Mouse (Mus musculus): ENCODE results near the gene Ubr3. TPM values are rescaled to one million over a fixed set of nuclear protein-coding genes. Genes with fewer than 3 reads are reported as not detected.

The Ubr3 gene
- polyA plus RNA-seq, 1 experiment = 52.7 TPM

DNA sequence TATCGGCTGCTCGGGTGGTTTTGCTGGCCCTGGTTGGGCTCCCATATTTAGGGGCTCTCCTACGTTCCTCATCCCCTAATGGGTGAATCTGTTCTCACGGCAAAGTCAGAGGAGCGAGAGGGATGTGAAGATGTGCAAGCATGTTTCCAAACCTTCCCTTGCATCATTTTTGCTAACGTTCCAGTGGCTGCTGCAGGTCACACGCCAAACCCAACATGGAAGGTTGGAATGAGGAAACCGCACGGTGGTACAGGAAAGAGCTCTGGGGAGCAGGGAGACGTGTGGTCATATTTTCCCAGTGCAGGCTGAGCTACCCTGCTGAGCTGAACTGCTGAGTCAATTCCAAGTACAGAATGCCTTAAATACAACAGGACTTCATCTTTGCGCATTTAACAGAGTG, 150.8 kb downstream of the Ubr3 start:
- Histone ChIP-seq H3K4me1 (ENCODE audit: control insufficient read depth, insufficient read depth, low read length) (no peaks in the 10 kb centered on the region), H3K4me3 (ENCODE audit: insufficient read depth, low read length) (no peak overlapping the region), H3K27ac (ENCODE audit: insufficient read depth, low read length) (no peak overlapping the region)
- TF ChIP-seq CTCF (IDR thresholded peaks at IDR 0.05; ENCODE audit: borderline replicate concordance, insufficient read depth, low read length) = no peak

DNA sequence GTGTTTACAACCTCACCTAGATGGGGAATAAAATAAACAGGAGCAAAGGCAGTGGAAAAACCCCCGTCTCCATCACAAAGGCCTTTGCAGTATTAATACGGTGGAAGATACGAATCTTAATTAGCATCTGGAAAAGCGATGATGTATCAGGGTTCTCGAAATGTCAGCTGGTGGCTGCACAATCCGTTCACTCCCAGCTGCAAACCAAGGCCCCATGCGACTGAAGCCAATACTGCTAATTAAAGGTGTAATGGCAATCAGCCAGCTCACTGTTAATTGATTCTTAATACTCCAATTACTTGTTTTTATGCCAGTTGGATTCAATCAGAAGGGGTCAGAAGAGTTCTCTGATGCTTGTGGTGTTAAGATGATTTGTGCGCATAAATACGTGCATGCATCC, 156.8 kb downstream of the Ubr3 start:
- Histone ChIP-seq H3K27ac (ENCODE audit: insufficient read depth, low read length) (no peak overlapping the region), H3K4me3 (ENCODE audit: insufficient read depth, low read length) (no peak overlapping the region), H3K4me1 (ENCODE audit: control insufficient read depth, insufficient read depth, low read length) (no peaks in the 10 kb centered on the region)
- no peak for TF ChIP-seq POLR2A (IDR thresholded peaks at IDR 0.05; ENCODE audit: low read depth, low read length)
- no peak for TF ChIP-seq CTCF (IDR thresholded peaks at IDR 0.05; ENCODE audit: borderline replicate concordance, insufficient read depth, low read length)

DNA sequence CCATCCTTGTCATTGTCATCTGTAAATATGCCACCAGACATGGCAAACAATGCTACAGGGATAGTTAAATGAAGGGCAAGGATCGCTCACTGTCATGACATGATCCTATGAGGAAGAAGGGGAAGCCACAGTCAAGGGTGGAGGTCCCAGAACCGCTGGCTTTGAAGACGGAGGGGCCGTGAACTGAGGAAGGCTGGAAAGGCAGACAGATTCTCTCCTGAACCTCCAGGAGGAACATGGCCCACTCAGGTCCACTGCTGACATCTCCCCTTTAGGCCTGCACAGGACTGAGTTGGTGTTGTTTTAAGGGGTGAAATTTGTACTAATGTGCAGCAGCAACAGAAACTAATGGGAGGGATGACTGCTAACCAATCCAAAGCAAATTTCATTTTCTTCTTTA, 161.2 kb downstream of the Ubr3 start:
- no peak overlapping the region for H3K27ac ChIP-seq (ENCODE audit: insufficient read depth, low read length)
- H3K4me3 ChIP-seq (ENCODE audit: insufficient read depth, low read length) = no peak overlapping the region
- H3K4me1 ChIP-seq (ENCODE audit: control insufficient read depth, insufficient read depth, low read length) = no peaks in the 10 kb centered on the region
- TF ChIP-seq CTCF (IDR thresholded peaks at IDR 0.05; ENCODE audit: borderline replicate concordance, insufficient read depth, low read length) (no peak), POLR2A (IDR thresholded peaks at IDR 0.05; ENCODE audit: low read depth, low read length) (no peak)

DNA sequence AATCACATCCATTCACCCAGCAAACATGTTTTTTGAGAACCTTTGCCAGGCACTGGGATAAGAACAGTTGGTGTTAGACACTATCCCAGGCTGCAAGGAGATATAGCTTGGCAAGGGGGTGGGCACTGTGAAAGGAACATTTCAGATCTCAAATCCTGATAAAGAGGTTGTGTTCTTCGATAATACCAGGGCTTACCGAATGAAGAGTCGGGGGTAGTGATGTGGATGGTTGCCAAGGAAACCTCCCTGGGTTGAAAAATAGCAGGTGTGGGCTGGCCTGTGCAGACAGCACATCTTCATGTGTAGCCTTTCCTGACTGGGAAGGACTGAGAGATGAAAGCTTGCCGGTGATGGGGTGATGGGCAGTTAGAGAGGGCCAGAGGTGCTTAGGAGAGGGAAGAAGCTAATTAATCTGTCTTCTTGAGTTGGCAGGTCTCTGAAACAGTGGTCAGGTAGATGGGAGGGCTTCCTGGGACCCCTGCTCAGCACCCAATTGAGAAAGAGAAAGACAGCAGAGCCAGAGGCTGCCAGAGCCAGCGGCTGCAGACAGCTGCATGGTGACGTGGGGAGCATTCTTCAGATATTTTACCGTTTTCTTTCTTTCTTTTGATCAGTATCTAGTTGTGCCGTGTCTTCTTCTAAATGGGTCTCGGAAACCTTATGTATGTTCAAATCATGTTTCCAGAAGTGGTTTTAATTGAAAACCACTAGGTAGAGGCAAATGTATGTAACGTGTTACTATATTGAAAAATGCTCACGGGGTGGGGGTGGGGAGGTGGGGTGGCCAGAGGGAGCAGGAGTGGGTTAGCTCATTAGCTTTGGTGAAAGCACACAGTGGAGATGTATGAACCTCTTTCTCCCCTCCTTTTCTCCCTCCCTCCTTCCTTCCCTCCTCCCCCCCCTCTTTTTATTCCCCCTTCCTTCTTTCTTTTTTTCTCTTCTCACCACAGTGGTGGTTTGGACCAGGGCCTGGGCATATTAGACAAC, 163.6 kb downstream of the Ubr3 start:
- H3K4me3 ChIP-seq (ENCODE audit: insufficient read depth, low read length) = no peak overlapping the region
- TF ChIP-seq POLR2A (IDR thresholded peaks at IDR 0.05; ENCODE audit: low read depth, low read length) (no peak), CTCF (IDR thresholded peaks at IDR 0.05; ENCODE audit: borderline replicate concordance, insufficient read depth, low read length) (no peak)
- H3K27ac ChIP-seq (ENCODE audit: insufficient read depth, low read length) = no peak overlapping the region

DNA sequence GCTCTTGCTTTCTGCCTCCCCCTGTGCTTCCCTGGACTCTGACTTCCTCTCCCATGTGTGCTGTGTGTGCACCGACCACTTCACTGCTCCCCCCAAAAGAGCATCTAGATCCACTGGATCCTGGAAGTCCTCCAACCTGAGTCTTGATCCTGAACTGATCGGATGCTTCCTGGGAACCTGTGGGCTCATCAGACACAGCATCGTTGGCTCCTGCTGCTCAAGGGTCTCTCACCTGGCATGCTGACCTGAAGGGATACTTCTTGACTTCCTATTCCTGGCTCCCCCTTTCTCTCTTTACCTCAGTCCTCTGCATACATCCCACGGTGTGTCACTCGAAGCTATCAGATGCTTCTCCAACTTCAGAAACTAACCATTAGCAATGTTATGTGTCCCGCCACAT, 168.1 kb downstream of the Ubr3 start:
- no peak for TF ChIP-seq POLR2A (IDR thresholded peaks at IDR 0.05; ENCODE audit: low read depth, low read length)
- TF ChIP-seq CTCF (IDR thresholded peaks at IDR 0.05; ENCODE audit: borderline replicate concordance, insufficient read depth, low read length) = no peak
- Histone ChIP-seq H3K4me3 (ENCODE audit: insufficient read depth, low read length) (no peak overlapping the region), H3K27ac (ENCODE audit: insufficient read depth, low read length) (no peak overlapping the region), H3K4me1 (ENCODE audit: control insufficient read depth, insufficient read depth, low read length) (no peaks in the 10 kb centered on the region)

More for the DNA sequence above, 163.6 kb downstream of the Ubr3 start:
- no peaks in the 10 kb centered on the region for H3K4me1 ChIP-seq (ENCODE audit: control insufficient read depth, insufficient read depth, low read length)

DNA sequence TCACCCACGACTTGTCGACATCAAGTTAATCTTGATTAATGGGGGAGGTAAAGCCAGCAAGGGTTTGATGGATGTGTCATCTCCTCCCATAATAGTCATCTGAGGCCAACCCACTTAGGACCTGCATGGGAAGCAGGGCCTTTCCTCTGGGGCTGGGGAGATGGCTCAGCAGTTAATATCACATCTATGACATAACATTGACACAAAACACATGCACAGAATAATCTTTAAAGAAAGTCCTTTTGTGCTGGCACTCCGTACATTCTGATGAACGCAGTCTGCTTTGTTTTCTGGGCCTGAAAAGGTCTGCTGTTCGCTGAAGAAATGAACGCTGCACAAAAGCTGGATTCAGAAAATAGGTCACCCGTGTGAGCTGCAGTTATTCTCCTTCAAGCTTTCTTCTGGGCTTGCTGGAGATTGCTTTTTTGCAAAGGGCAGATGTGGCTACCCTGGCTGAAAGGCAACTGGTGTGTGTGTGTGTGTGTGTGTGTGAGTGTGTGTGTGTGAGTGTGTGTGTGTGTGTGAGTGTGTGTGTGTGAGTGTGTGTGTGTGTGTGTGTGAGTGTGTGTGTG, 168.8 kb downstream of the Ubr3 start:
- Histone ChIP-seq H3K4me1 (ENCODE audit: control insufficient read depth, insufficient read depth, low read length) (no peaks in the 10 kb centered on the region), H3K27ac (ENCODE audit: insufficient read depth, low read length) (no peak overlapping the region), H3K4me3 (ENCODE audit: insufficient read depth, low read length) (no peak overlapping the region)
- no peak for TF ChIP-seq CTCF (IDR thresholded peaks at IDR 0.05; ENCODE audit: borderline replicate concordance, insufficient read depth, low read length)

DNA sequence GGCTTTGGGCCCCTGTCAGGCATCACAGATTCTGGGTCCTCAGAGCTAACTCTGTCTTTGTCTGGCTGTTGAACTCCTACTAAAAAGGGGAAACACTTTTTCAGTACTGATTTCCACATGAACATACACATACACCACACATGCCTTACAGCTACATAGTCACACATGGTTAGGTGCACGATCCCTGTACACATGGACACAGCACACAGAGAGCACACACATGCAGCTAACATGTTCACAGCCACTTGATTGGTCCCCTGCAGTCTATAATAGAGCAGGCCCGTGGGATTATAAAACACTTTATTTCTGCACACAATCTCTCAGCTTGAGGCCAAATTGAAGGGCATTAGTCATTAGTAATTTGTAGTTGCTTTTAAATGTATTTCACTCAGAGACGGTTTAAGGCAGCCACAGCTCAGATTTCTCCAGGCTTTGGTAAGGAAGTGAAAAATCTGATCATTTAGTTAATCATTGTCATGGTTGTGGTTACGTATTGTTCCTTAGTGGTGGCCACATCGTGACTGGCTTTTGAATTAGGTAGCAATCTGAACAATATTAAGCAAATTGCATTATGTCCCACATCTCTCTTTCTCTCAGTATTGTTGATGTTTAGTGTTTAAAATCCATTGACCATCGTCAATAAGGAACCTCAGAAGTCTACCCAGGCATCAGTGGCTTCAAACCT, 169.4 kb downstream of the Ubr3 start:
- Histone ChIP-seq H3K27ac (ENCODE audit: insufficient read depth, low read length) (no peak overlapping the region), H3K4me1 (ENCODE audit: control insufficient read depth, insufficient read depth, low read length) (no peaks in the 10 kb centered on the region), H3K4me3 (ENCODE audit: insufficient read depth, low read length) (no peak overlapping the region)
- TF ChIP-seq CTCF (IDR thresholded peaks at IDR 0.05; ENCODE audit: borderline replicate concordance, insufficient read depth, low read length) = no peak
- TF ChIP-seq POLR2A (IDR thresholded peaks at IDR 0.05; ENCODE audit: low read depth, low read length) = no peak

DNA sequence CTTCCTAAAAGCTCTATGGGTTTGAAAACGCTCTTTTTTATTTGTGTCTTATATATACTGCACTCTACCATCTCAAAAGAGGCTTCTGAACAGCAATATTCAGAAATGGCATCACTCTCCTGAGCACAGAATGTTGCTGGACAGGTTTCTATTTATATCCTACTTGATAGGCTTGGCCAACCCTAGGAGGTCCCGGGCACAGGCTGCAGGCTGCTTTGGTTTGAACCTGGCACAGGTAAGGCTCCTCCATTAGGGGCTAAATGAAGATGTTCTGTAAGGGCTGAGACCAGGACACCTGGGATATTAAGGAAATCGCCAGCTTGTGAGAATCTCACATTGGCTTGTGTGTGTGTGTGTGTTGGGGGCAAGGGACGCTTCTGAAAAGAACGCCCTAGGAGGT, 172.8 kb downstream of the Ubr3 start:
- no peak overlapping the region for H3K27ac ChIP-seq (ENCODE audit: insufficient read depth, low read length)
- no peak for TF ChIP-seq CTCF (IDR thresholded peaks at IDR 0.05; ENCODE audit: borderline replicate concordance, insufficient read depth, low read length)
- TF ChIP-seq POLR2A (IDR thresholded peaks at IDR 0.05; ENCODE audit: low read depth, low read length) = no peak
- H3K4me1 ChIP-seq (ENCODE audit: control insufficient read depth, insufficient read depth, low read length) = no peaks in the 10 kb centered on the region
- no peak overlapping the region for H3K4me3 ChIP-seq (ENCODE audit: insufficient read depth, low read length)

Other genes with a start within 250 kb of the Ubr3 start
- gene Klhl41, start 227.1 kb upstream of the Ubr3 start, polyA plus RNA-seq (2011; ENCODE audit: insufficient read length, low read depth, missing spikeins) = 0.38 and 0.47 TPM in 2 replicates
- 9.6 and 11.3 TPM in 2 replicates for gene Fastkd1, start 183.7 kb upstream of the Ubr3 start, polyA plus RNA-seq (2011; ENCODE audit: insufficient read length, low read depth, missing spikeins)
- 130 and 149 TPM in 2 replicates for gene Ppig, start 174.7 kb upstream of the Ubr3 start, polyA plus RNA-seq (2011; ENCODE audit: insufficient read length, low read depth, missing spikeins)
- 1.1 and 1.8 TPM in 2 replicates for gene Ccdc173, start 107.7 kb upstream of the Ubr3 start, polyA plus RNA-seq (2011; ENCODE audit: insufficient read length, low read depth, missing spikeins)
- gene Phospho2, start 107.6 kb upstream of the Ubr3 start, polyA plus RNA-seq (2011; ENCODE audit: insufficient read length, low read depth, missing spikeins) = 16.3 and 22.5 TPM in 2 replicates
- gene Klhl23, start 75.3 kb upstream of the Ubr3 start, polyA plus RNA-seq (2011; ENCODE audit: insufficient read length, low read depth, missing spikeins) = 22.5 and 30.2 TPM in 2 replicates
- 259 and 260 TPM in 2 replicates for gene Ssb, start 35.7 kb upstream of the Ubr3 start, polyA plus RNA-seq (2011; ENCODE audit: insufficient read length, low read depth, missing spikeins)
- gene Mettl5, start 11.6 kb upstream of the Ubr3 start, polyA plus RNA-seq (2011; ENCODE audit: insufficient read length, low read depth, missing spikeins) = 14.4 and 17.0 TPM in 2 replicates
- not detected in 2 replicates for gene Myo3b, start 141.9 kb downstream of the Ubr3 start, polyA plus RNA-seq (2011; ENCODE audit: insufficient read length, low read depth, missing spikeins)

Data from embryonic fibroblast, embryonic 13.5 days (primary cell).